Mouse (Mus musculus) heart, postnatal 4 days (tissue): ENCODE data around the gene Gm5294. TPM values are rescaled to one million over a fixed set of nuclear protein-coding genes. Genes with fewer than 3 reads are reported as not detected.
A peak's percentile ranks its signal among the peaks of the same experiment; 100 is the strongest.

Experiments
- DNase-seq: peaks from one replicate; pipeline ENCODE4 v3.0.0; 2021
- total RNA-seq, 2 experiments: library from RNA; stranded (reverse); gene quantifications; 2 replicates each; pipeline ENCODE4 v1.2.3; 2021

The Gm5294 gene
- total RNA-seq, result not detected

GRCm38 (mm10) chr5:138819780-138820179, at the start of gene Gm5294:
TSS of gene Gm5294 (plus strand) at chr5:138820080.
- DNase-seq, result no peak

- no peak for DNase-seq
These were observed 44.8 kb upstream of the Gm5294 start for GRCm38 (mm10) chr5:138775096-138775495.

GRCm38 (mm10) chr5:138776346-138776745, 43.5 kb upstream of the Gm5294 start:
- DNase-seq, result peak; percentile 14

- no peak for DNase-seq
These were observed 41.0 kb upstream of the Gm5294 start for GRCm38 (mm10) chr5:138778731-138779463.

- DNase-seq, result no peak
These were observed 40.2 kb upstream of the Gm5294 start for GRCm38 (mm10) chr5:138779655-138780054.

GRCm38 (mm10) chr5:138782697-138783096, 37.2 kb upstream of the Gm5294 start:
- DNase-seq, result no peak

- no peak for DNase-seq
These were observed 36.7 kb upstream of the Gm5294 start for GRCm38 (mm10) chr5:138783181-138783580.

- no peak for DNase-seq
These were observed 33.8 kb upstream of the Gm5294 start for GRCm38 (mm10) chr5:138785986-138786515.

GRCm38 (mm10) chr5:138787648-138788047, 32.2 kb upstream of the Gm5294 start:
- DNase-seq, result no peak

- no peak for DNase-seq
These were observed 31.2 kb upstream of the Gm5294 start for GRCm38 (mm10) chr5:138788481-138789211.

- DNase-seq, result no peak
These were observed 28.9 kb upstream of the Gm5294 start for GRCm38 (mm10) chr5:138790954-138791480.

GRCm38 (mm10) chr5:138801588-138802116, 18.2 kb upstream of the Gm5294 start:
- no peak for DNase-seq

- DNase-seq, result no peak
These were observed 15.6 kb upstream of the Gm5294 start for GRCm38 (mm10) chr5:138804286-138804685.

GRCm38 (mm10) chr5:138809767-138810166, 10.1 kb upstream of the Gm5294 start:
- peak; percentile 19 for DNase-seq

- peak; percentile 28 for DNase-seq
These were observed 945 bp downstream of the Gm5294 start for GRCm38 (mm10) chr5:138820717-138821332.

GRCm38 (mm10) chr5:138825090-138825489, 5.2 kb downstream of the Gm5294 start:
- no peak for DNase-seq

GRCm38 (mm10) chr5:138833406-138833805, 13.5 kb downstream of the Gm5294 start:
- DNase-seq, result peak; percentile 27

- DNase-seq, result no peak
These were observed 15.0 kb downstream of the Gm5294 start for GRCm38 (mm10) chr5:138834910-138835309.

- DNase-seq, result no peak
These were observed 21.1 kb downstream of the Gm5294 start for GRCm38 (mm10) chr5:138840981-138841380.

GRCm38 (mm10) chr5:138843168-138843824, 23.4 kb downstream of the Gm5294 start:
- no peak for DNase-seq

- DNase-seq, result peak; percentile 51
These were observed 26.6 kb downstream of the Gm5294 start for GRCm38 (mm10) chr5:138846506-138846905.

- peak; percentile 94 for DNase-seq
These were observed 28.2 kb downstream of the Gm5294 start for GRCm38 (mm10) chr5:138848102-138848501.
